8 mouse cellular contexts compared by ENCODE assay signal in genomic region chr8:11278101-11278611, GRCm38 (mm10). TPM values are rescaled to one million over a fixed set of nuclear protein-coding genes. Genes with fewer than 3 reads are reported as not detected.
DNase-seq lines count a peak whose midpoint lies in the region; ATAC-seq lines count a peak whose summit lies in the region.

No protein-coding gene starts in this region.

- H3K9me3 ChIP-seq in heart, embryonic 12.5 days (replicated peaks), result no peaks in the 10 kb centered on the region
- H3K9me3 ChIP-seq in stomach, embryonic 15.5 days, result no peaks in the 10 kb centered on the region

- ATAC-seq in heart, embryonic 12.5 days (ENCODE audit: insufficient number of reproducible peaks, low FRiP score), result no peak
- 0 out of 2 replicates have a peak, but pooled peaks have one; percentile 17 for ATAC-seq in stomach, embryonic 15.5 days (ENCODE audit: insufficient read depth, low FRiP score, low read depth)

- WGBS in heart, embryonic 12.5 days, result 54% methylated on average over 4 of the region's 4 CpGs
- WGBS in stomach, embryonic 15.5 days, result 19% methylated on average over 4 of the region's 4 CpGs

- H3K4me2 ChIP-seq in heart, embryonic 12.5 days, result 0 out of 2 replicates have a peak overlapping the region, but pooled peaks have one; percentile 7
- H3K4me2 ChIP-seq in stomach, embryonic 15.5 days, result no peak overlapping the region

- H3K27ac ChIP-seq in heart, embryonic 12.5 days (ENCODE audit: poor library complexity, severe bottlenecking), result peak overlapping the region; percentile 56
- H3K27ac ChIP-seq in stomach, embryonic 15.5 days, result peak overlapping the region; percentile 87

- no peaks in the 10 kb centered on the region for H3K27me3 ChIP-seq in heart, embryonic 12.5 days (replicated peaks)
- no peaks in the 10 kb centered on the region for H3K27me3 ChIP-seq in stomach, embryonic 15.5 days (replicated peaks)

- 0 out of 2 replicates have a peak, but pooled peaks cover 8% of the 10 kb centered on the region for H3K36me3 ChIP-seq in heart, embryonic 12.5 days
- no peaks in the 10 kb centered on the region for H3K36me3 ChIP-seq in stomach, embryonic 15.5 days

- H3K9ac ChIP-seq in heart, embryonic 12.5 days, result peak overlapping the region; percentile 30; the same call in 1 of the 2 replicates
- H3K9ac ChIP-seq in stomach, embryonic 15.5 days, result no peak overlapping the region

- peaks cover 82% of the 10 kb centered on the region for H3K4me1 ChIP-seq in heart, embryonic 12.5 days (replicated peaks)
- H3K4me1 ChIP-seq in stomach, embryonic 15.5 days, result peaks cover 50% of the 10 kb centered on the region

- no peak overlapping the region for H3K4me3 ChIP-seq in heart, embryonic 12.5 days
- no peak overlapping the region for H3K4me3 ChIP-seq in stomach, embryonic 15.5 days (replicated peaks)

- DNase-seq in cerebellum, adult 11-12 months, result peak; percentile 6
- DNase-seq in cerebellum, adult 18-20 months, result no peak
- peak; percentile 57 for DNase-seq in 416B (ENCODE audit: low read depth)
- DNase-seq in kidney, postnatal 25 days, result peak; percentile 61 to 68
- DNase-seq in adrenal gland, postnatal 25 days, result no peak
- DNase-seq in layer of hippocampus, adult 11-12 months (ENCODE audit: low spot score), result no peak

RNA-seq across cellular contexts. Expression of gene Col4a2, which starts 34.4 kb away (rescaled TPM):
- 117 and 129 TPM in 2 replicates for polyA plus RNA-seq in heart, embryonic 12.5 days (2016; fragmentation: Nextera tagmentation; extraction: Ambion mirVana)
- polyA plus RNA-seq in stomach, embryonic 15.5 days (2015; fragmentation: Nextera tagmentation; extraction: Ambion mirVana), result 72.1 and 81.2 TPM in 2 replicates
- 214 and 239 TPM in 2 replicates for total RNA-seq in adrenal gland, postnatal 25 days (2021)

RNA-seq across cellular contexts. Expression of gene Col4a1, which starts 34.5 kb away (rescaled TPM):
- 240 and 249 TPM in 2 replicates for polyA plus RNA-seq in heart, embryonic 12.5 days (2016; fragmentation: Nextera tagmentation; extraction: Ambion mirVana)
- 191 and 208 TPM in 2 replicates for polyA plus RNA-seq in stomach, embryonic 15.5 days (2015; fragmentation: Nextera tagmentation; extraction: Ambion mirVana)
- 385 and 411 TPM in 2 replicates for total RNA-seq in adrenal gland, postnatal 25 days (2021)

Comparison
In these comparisons a context has a peak if more than half of its experiments do, and no peak if none do; other contexts are left out.
1. DNase-seq: peak in cerebellum, adult 11-12 months (single experiment), 416B (single experiment) and kidney, postnatal 25 days (2 of 2); none in cerebellum, adult 18-20 months (0 of 2), adrenal gland, postnatal 25 days (single experiment) and layer of hippocampus, adult 11-12 months (single experiment).